Mouse (Mus musculus) MEL (cell line): ENCODE measurements around the gene Sumf1.

Experiments
- CHD1 ChIP-seq: IDR thresholded peaks from 2 replicates; pipeline ENCODE4 v1.6.1; 2012; ENCODE audit warnings: low read depth, mild to moderate bottlenecking, inconsistent platforms, low read length, improper control_type of control experiment
- CHD2 ChIP-seq: IDR thresholded peaks from 2 replicates; pipeline ENCODE4 v1.6.1; 2011; ENCODE audit warnings: low read length, improper control_type of control experiment
- CTCF ChIP-seq, 3 experiments: IDR thresholded peaks in 2 of 3; conservative IDR thresholded peaks in 1 of 3; 2 replicates each; pipeline ENCODE4 v1.5.1; 2011 to 2012; ENCODE audit warnings: low read length in 3 of 3, low read depth in 2 of 3, mild to moderate bottlenecking in 2 of 3, improper control_type of control experiment in 1 of 3, inconsistent platforms in 1 of 3, mixed read lengths in 1 of 3, moderate library complexity in 1 of 3; ENCODE audit not compliant: control insufficient read depth in 1 of 3, insufficient read depth in 1 of 3, poor library complexity in 1 of 3, severe bottlenecking in 1 of 3
- GABPA ChIP-seq: IDR thresholded peaks from 2 replicates; pipeline ENCODE4 v1.6.1; 2012; ENCODE audit warnings: low read depth, mild to moderate bottlenecking, inconsistent platforms, low read length, improper control_type of control experiment, moderate library complexity
- GATA1 ChIP-seq: IDR thresholded peaks from 2 replicates; pipeline ENCODE4 v1.6.1; 2011; ENCODE audit warnings: low read depth, low read length, improper control_type of control experiment
- MAZ ChIP-seq: IDR thresholded peaks from 2 replicates; pipeline ENCODE4 v1.6.1; 2012; ENCODE audit warnings: low read depth, mild to moderate bottlenecking, inconsistent platforms, low read length, improper control_type of control experiment
- MEF2A ChIP-seq: IDR thresholded peaks from 2 replicates; pipeline ENCODE4 v1.6.1; 2014; ENCODE audit warnings: low read depth, mild to moderate bottlenecking, inconsistent platforms, low read length, improper control_type of control experiment; ENCODE audit not compliant: poor library complexity, insufficient replicate concordance, severe bottlenecking; ENCODE audit errors: extremely low read depth
- NELFE ChIP-seq: IDR thresholded peaks from 2 replicates; pipeline ENCODE4 v1.6.1; 2011; ENCODE audit warnings: low read depth, low read length, improper control_type of control experiment
- POLR2A ChIP-seq, 2 experiments: IDR thresholded peaks; 2 replicates each; pipeline ENCODE4 v1.6.1; 2011 to 2012; ENCODE audit warnings: low read length in 2 of 2, mild to moderate bottlenecking in 2 of 2, control low read depth in 1 of 2, improper control_type of control experiment in 1 of 2, low read depth in 1 of 2, moderate library complexity in 1 of 2; ENCODE audit not compliant: control insufficient read depth in 1 of 2, insufficient read depth in 1 of 2, poor library complexity in 1 of 2
- RAD21 ChIP-seq: IDR thresholded peaks from 2 replicates; pipeline ENCODE4 v1.6.1; 2011; ENCODE audit warnings: mild to moderate bottlenecking, low read depth, low read length, improper control_type of control experiment
- SMC3 ChIP-seq: IDR thresholded peaks from 2 replicates; pipeline ENCODE4 v1.6.1; 2011; ENCODE audit warnings: low read depth, low read length, improper control_type of control experiment
- TBP ChIP-seq: IDR thresholded peaks from 2 replicates; pipeline ENCODE4 v1.8.0; 2011; ENCODE audit warnings: low read depth, low read length, improper control_type of control experiment
- ZC3H11A ChIP-seq: IDR thresholded peaks from 2 replicates; pipeline ENCODE4 v1.6.1; 2012; ENCODE audit warnings: low read depth, mild to moderate bottlenecking, inconsistent platforms, low read length, improper control_type of control experiment
- ZKSCAN1 ChIP-seq: IDR thresholded peaks from 2 replicates; pipeline ENCODE4 v1.6.1; 2012; ENCODE audit warnings: low read depth, mild to moderate bottlenecking, inconsistent platforms, low read length, improper control_type of control experiment, moderate library complexity

DNA sequence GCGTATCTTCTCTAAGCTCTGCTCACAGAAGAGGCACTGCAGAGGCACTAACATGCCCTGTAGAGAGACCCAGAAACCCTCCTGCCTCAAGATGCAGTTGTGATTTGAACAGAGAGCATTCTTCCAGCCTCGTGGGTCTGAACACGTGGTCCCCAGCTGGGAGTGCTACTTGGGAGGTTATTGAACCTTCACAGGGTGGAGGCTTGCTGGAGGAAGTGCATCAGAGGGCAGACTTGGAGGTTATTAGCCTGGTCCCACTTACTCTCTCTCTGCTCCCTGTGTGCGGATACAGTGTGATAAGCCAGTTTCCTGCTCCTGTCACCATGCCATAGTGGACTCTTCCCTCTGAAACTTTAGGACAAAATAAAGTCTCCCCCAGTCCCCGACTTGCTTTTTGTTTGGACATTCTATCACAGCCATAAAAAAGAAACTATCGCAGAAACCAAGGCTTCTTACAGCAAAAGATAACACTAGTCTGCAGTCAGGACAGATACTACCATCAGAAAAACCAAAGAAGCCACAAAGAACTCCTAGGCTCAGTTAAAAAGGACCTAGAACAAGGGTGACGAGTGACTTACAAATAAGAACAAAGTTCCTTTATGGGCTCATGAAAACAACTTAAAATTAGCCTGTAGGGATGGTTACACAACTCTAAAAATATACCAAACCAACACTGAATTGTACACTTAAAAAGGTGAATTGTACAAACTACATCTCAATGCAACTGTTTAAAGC is 17.3 kb downstream of the Sumf1 start:
- TF ChIP-seq MAZ (no peak), CHD1 (no peak), TBP (no peak), CTCF (IDR thresholded peaks at IDR 0.05 in 2 of 3, conservative IDR thresholded peaks at IDR 0.05 in 1 of 3; ENCODE audit: control insufficient read depth in 1 of 3, insufficient read depth in 1 of 3, low read depth in 2 of 3, low read length in 3 of 3, poor library complexity in 1 of 3, severe bottlenecking in 1 of 3) (no peak), CHD2 (no peak), ZKSCAN1 (no peak), RAD21 (no peak), SMC3 (no peak), POLR2A (IDR thresholded peaks at IDR 0.05; ENCODE audit: control insufficient read depth in 1 of 2, insufficient read depth in 1 of 2, low read depth in 1 of 2, low read length in 2 of 2, poor library complexity in 1 of 2) (no peak), GATA1 (no peak), NELFE (no peak), ZC3H11A (no peak), MEF2A (no peak), GABPA (no peak)
